Mouse (Mus musculus) E14TG2a.4 (cell line): ENCODE results near the gene Bcr.

Source experiments
- H3K27me3 ChIP-seq: 2 replicates; pipeline ENCODE4 v1.6.1; 2014; ENCODE audit warnings: low read length, control low read depth; ENCODE audit not compliant: insufficient read depth
- H3K36me3 ChIP-seq: 2 replicates; pipeline ENCODE4 v1.6.1; 2014; ENCODE audit warnings: low read length, control low read depth; ENCODE audit not compliant: insufficient read depth
- H3K4me1 ChIP-seq: replicated peaks from 2 replicates; pipeline ENCODE4 v1.6.1; 2014; ENCODE audit warnings: low read depth, low read length, control low read depth
- H3K4me3 ChIP-seq: replicated peaks from 2 replicates; pipeline ENCODE4 v1.5.1; 2014; ENCODE audit warnings: mild to moderate bottlenecking, low read length
- H3K9me3 ChIP-seq: 2 replicates; pipeline ENCODE4 v1.6.1; 2014; ENCODE audit warnings: low read length, control low read depth
- CTCF ChIP-seq: conservative IDR thresholded peaks from 2 replicates; pipeline ENCODE4 v1.5.1; 2014; ENCODE audit warnings: low read length
- NANOG ChIP-seq: IDR thresholded peaks from 2 replicates; pipeline ENCODE4 v1.6.1; 2014; ENCODE audit warnings: borderline replicate concordance, low read length, mixed read lengths
- POU5F1 ChIP-seq: IDR thresholded peaks from 2 replicates; pipeline ENCODE4 v1.6.1; 2014; ENCODE audit warnings: low read length, borderline replicate concordance

The Bcr gene

GRCm38 (mm10) chr10:75176494-75176893 lies 116.1 kb downstream of the Bcr start:
- Histone ChIP-seq H3K4me1 (peaks cover 17% of the 10 kb centered on the region), H3K4me3 (no peak overlapping the region), H3K36me3 (peaks cover 64% of the 10 kb centered on the region), H3K27me3 (no peaks in the 10 kb centered on the region), H3K9me3 (no peaks in the 10 kb centered on the region)
- TF ChIP-seq POU5F1 (no peak), CTCF (no peak)

DNA sequence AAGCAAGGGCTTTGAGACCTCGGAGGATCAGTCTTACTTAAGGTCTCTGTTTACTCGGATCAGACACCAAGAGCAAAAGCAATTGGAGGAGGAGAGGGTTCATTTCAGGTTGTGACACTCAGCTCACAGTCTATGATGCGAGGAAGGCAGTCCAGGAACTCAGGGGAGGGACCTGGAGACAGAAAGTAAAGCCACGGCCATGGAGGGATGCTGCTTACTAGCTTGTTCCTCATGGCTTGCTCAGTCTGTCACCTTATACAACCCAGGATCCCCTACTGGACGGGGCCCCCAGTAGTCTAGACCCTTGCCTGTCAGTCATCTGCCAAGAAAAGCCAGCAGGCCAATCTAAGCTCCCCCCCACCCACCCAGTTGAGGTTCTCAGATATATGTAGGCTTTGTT lies 118.5 kb downstream of the Bcr start:
- TF ChIP-seq POU5F1 (no peak), NANOG (no peak), CTCF (no peak)
- H3K36me3 ChIP-seq: peaks cover 66% of the 10 kb centered on the region
- H3K4me3 ChIP-seq: no peak overlapping the region
- H3K4me1 ChIP-seq: peaks cover 23% of the 10 kb centered on the region
- no peaks in the 10 kb centered on the region for H3K27me3 ChIP-seq
- H3K9me3 ChIP-seq: no peaks in the 10 kb centered on the region

DNA sequence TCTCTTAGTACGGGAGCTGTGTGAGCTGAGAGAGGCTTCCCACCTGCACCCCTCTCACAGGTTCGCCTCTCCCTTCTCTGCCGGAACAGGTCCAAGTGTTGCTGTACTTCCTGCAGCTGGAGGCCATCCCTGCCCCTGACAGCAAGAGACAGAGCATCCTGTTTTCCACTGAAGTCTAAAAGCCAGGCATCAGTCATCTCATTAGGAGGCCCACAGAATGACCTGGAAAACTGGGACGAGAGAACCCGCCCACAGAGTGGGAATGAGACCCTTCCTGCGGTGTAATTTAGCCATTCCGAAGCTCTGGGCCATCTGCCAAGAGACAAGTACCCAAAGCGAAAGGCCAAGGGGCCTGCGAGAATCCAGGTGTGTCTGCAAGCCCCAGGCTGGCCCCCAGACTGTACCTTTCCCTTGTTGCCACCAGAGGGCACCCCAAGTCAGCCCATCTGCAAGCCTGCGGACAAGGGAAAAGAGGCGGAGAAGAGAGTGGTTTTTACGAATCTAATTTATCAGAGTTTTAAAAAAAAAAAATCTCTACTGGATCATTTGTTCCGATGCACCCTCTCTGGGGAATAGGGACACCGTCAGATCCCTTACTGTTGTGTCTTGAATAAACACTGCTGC lies 121.9 kb downstream of the Bcr start:
- TF ChIP-seq NANOG: no peak
- TF ChIP-seq CTCF: peak; percentile 86
- H3K4me3 ChIP-seq: no peak overlapping the region
- no peaks in the 10 kb centered on the region for H3K27me3 ChIP-seq
- H3K36me3 ChIP-seq: peaks cover 55% of the 10 kb centered on the region
- no peaks in the 10 kb centered on the region for H3K9me3 ChIP-seq
- peaks cover 42% of the 10 kb centered on the region for H3K4me1 ChIP-seq

DNA sequence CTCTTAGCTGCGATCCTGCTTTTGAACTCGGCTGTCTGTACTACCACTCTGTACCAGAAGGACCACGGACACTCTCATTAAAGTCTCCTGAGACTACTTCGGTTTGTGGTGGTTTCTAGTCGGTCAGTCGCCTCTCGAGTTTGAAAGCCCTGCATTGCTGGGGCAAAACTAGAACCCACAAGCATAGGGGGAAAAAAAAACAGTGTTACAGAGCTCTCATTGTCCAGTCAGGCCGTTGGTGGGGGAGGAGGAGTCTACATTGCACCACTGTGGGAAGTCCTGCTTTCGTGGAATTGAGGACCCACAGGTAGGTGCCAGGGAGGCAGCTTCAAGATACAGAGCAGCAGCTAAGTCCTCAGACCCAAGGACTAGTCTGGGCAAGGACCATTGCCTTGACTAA lies 124.4 kb downstream of the Bcr start:
- Histone ChIP-seq H3K36me3 (peaks cover 31% of the 10 kb centered on the region), H3K27me3 (no peaks in the 10 kb centered on the region), H3K9me3 (no peaks in the 10 kb centered on the region), H3K4me1 (peaks cover 45% of the 10 kb centered on the region), H3K4me3 (peak overlapping the region; percentile 55)
- TF ChIP-seq CTCF: no peak
- no peak for TF ChIP-seq NANOG
- no peak for TF ChIP-seq POU5F1

DNA sequence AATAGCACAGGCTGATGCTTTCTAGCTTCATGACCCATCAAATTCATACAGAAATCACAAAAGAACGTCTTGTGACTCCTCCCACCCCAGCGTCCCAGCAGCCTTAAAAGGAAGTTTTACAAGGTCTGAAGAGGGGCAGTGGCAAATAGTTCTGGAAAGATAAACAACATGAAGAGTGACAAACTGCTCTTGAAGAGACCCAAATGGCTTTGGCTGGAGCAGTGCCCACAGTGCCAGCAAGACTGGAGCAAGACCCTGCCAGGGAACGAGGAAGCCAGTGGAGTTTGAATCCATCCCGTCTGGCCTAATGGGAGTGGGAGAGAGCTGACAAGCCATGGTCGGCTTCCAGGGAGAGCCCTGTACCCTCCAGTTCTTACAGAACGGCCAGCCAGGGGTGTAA lies 126.2 kb downstream of the Bcr start:
- peaks cover 45% of the 10 kb centered on the region for H3K4me1 ChIP-seq
- TF ChIP-seq CTCF (no peak), NANOG (no peak), POU5F1 (no peak)
- H3K4me3 ChIP-seq: no peak overlapping the region
- H3K27me3 ChIP-seq: no peaks in the 10 kb centered on the region
- peaks cover 13% of the 10 kb centered on the region for H3K36me3 ChIP-seq
- no peaks in the 10 kb centered on the region for H3K9me3 ChIP-seq

DNA sequence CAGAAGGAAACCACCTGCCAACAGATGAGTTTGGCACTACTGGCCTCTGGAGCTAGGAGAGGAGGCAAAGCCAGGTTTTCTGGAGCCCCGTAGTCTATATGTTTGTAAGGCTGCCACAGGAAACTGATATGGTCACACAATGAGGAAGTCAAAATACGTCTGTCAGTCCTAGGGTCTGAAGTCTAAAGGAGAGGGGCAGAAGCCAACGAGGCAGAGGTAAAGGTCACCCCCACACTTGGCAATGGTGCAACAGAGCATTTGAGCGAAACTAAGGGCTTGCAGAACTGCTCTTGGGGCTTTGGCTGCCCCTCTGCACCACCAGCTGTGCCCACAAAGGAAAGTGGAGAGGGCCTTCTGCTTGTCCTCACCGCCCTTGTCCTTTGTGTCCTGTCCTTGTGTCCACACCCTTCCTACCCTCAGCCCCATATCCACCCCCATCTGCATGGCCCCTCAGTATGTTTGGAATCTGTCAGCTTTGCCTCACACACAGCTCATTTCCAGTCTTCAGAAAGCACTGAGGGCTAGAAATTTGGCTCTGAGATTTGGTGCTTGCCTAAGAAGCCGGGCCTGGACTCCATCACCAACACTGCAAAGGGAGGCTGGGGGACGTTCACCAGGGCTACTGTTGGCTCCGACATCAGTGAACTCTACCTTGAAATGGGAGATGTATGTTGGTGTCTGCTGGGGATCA lies 127.1 kb downstream of the Bcr start:
- no peak for TF ChIP-seq NANOG
- no peak for TF ChIP-seq POU5F1
- no peak for TF ChIP-seq CTCF
- Histone ChIP-seq H3K27me3 (no peaks in the 10 kb centered on the region), H3K4me3 (no peak overlapping the region), H3K36me3 (peaks cover 5% of the 10 kb centered on the region; the same call in 1 of the 2 replicates), H3K4me1 (peaks cover 41% of the 10 kb centered on the region), H3K9me3 (no peaks in the 10 kb centered on the region)

GRCm38 (mm10) chr10:75191647-75192046 lies 131.3 kb downstream of the Bcr start:
- Histone ChIP-seq H3K9me3 (peaks cover 6% of the 10 kb centered on the region; the same call in 1 of the 2 replicates), H3K4me1 (peaks cover 7% of the 10 kb centered on the region), H3K27me3 (no peaks in the 10 kb centered on the region), H3K4me3 (no peak overlapping the region), H3K36me3 (no peaks in the 10 kb centered on the region)
- TF ChIP-seq CTCF: peak; percentile 90
- no peak for TF ChIP-seq NANOG

DNA sequence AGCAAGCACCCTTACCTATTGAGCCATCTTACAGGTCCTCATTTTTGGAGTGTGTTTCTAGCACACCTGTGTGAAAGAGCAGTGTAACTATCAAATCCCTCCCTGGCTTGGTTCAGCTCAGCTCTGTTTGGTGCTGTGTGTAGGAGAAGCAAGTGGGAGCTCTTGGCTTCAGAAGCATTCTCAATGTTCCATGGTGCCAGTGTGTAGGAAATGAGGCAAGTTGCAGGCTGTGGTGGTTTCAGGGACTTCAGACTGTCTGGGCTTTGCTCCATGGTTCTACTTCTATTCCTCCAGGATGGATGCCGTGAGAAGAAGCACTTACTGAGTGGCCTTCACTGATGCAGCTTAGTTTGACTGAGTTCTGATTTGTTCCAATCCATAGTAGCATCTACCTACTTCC lies 137.4 kb downstream of the Bcr start:
- Histone ChIP-seq H3K4me1 (no peaks in the 10 kb centered on the region), H3K36me3 (no peaks in the 10 kb centered on the region), H3K4me3 (no peak overlapping the region), H3K9me3 (peaks cover 6% of the 10 kb centered on the region; the same call in 1 of the 2 replicates), H3K27me3 (0 out of 2 replicates have a peak, but pooled peaks cover 2% of the 10 kb centered on the region)
- no peak for TF ChIP-seq POU5F1
- TF ChIP-seq CTCF: no peak
- TF ChIP-seq NANOG: no peak
